Comparison of ENCODE assay signal across 9 mouse cellular contexts in the genomic region with DNA sequence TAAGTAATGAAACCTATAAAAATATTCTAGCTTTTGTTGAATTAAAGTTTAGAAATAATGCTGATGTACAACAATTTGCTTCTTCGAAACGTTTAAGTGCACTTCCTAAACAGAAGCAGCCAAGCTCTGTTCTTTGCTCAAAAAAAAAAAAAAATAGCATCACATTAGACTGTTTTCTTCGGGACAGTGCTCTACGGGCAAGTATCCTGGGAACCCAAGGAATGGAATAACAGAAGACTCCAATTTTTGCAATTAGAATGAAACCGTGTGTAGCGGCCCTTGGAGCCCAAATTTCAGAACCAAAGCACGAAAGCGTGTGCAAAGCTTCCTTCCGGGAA. TPM values are rescaled to one million over a fixed set of nuclear protein-coding genes. Genes with fewer than 3 reads are reported as not detected.
DNase-seq lines count a peak whose midpoint lies in the region; ATAC-seq and TF ChIP-seq lines count a peak whose summit lies in the region.
"Had no signal": no experiment of that assay in that cellular context is flagged by ENCODE, and none has a peak within 500 bp of the region (broad histone marks: within the 10 kb centered on the region; RNA-seq: fewer than 3 reads in every experiment).

No protein-coding gene starts in this region.

- peak overlapping the region; percentile 98 for H3K4me2 ChIP-seq in lung, postnatal 0 days (replicated peaks; ENCODE audit: low read depth, low read length)
- peak overlapping the region; percentile 94 for H3K4me2 ChIP-seq in forebrain, embryonic 11.5 days (ENCODE audit: low read depth, low read length, severe bottlenecking)
- peak overlapping the region; percentile 97 for H3K4me2 ChIP-seq in limb, embryonic 13.5 days (replicated peaks)
- H3K4me2 ChIP-seq in stomach, embryonic 14.5 days (replicated peaks; ENCODE audit: low read depth, low read length): peak overlapping the region; percentile 98

- peak overlapping the region; percentile 91 for H3K4me3 ChIP-seq in lung, postnatal 0 days (ENCODE audit: low read depth, low read length)
- peak overlapping the region; percentile 90 for H3K4me3 ChIP-seq in forebrain, embryonic 11.5 days (ENCODE audit: low read depth, low read length)
- H3K4me3 ChIP-seq in limb, embryonic 13.5 days: peak overlapping the region; percentile 94
- peak overlapping the region; percentile 94 for H3K4me3 ChIP-seq in stomach, embryonic 14.5 days (ENCODE audit: low read depth, low read length)

- no peak for ATAC-seq in lung, postnatal 0 days
- no peak for ATAC-seq in forebrain, embryonic 11.5 days (replicated peaks; ENCODE audit: low FRiP score)
- no peak for ATAC-seq in limb, embryonic 13.5 days (ENCODE audit: low FRiP score, low read depth)
- ATAC-seq in stomach, embryonic 14.5 days (ENCODE audit: insufficient number of reproducible peaks, insufficient read depth, low FRiP score, low read depth): no peak
- no peak for ATAC-seq in granulocyte monocyte progenitor cell, adult 5-6 weeks (replicated peaks; ENCODE audit: poor library complexity, severe bottlenecking)

- no peak overlapping the region for H3K27ac ChIP-seq in lung, postnatal 0 days (ENCODE audit: low read length)
- H3K27ac ChIP-seq in forebrain, embryonic 11.5 days (ENCODE audit: low read depth, low read length): no peak overlapping the region
- H3K27ac ChIP-seq in limb, embryonic 13.5 days: peak overlapping the region; percentile 33; the same call in 1 of the 2 replicates
- peak overlapping the region; percentile 86; the same call in 1 of the 2 replicates for H3K27ac ChIP-seq in stomach, embryonic 14.5 days (ENCODE audit: low read length)

- no peak for TF ChIP-seq EP300 in lung, postnatal 0 days (IDR thresholded peaks at IDR 0.05)

- H3K27me3 ChIP-seq in lung, postnatal 0 days (replicated peaks; ENCODE audit: insufficient read depth, low read length): no peaks in the 10 kb centered on the region
- H3K27me3 ChIP-seq in forebrain, embryonic 11.5 days (ENCODE audit: control insufficient read depth, insufficient read depth, low read length): no peaks in the 10 kb centered on the region
- 0 out of 2 replicates have a peak, but pooled peaks cover 2% of the 10 kb centered on the region for H3K27me3 ChIP-seq in limb, embryonic 13.5 days
- H3K27me3 ChIP-seq in stomach, embryonic 14.5 days (ENCODE audit: control insufficient read depth, insufficient read depth, low read length): no peaks in the 10 kb centered on the region

- TF ChIP-seq CTCF in lung, postnatal 0 days (IDR thresholded peaks at IDR 0.05): no peak

- no peaks in the 10 kb centered on the region for H3K36me3 ChIP-seq in lung, postnatal 0 days (ENCODE audit: insufficient read depth, low read length)
- H3K36me3 ChIP-seq in forebrain, embryonic 11.5 days (ENCODE audit: control insufficient read depth, insufficient read depth, low read length): no peaks in the 10 kb centered on the region
- no peaks in the 10 kb centered on the region for H3K36me3 ChIP-seq in limb, embryonic 13.5 days
- no peaks in the 10 kb centered on the region for H3K36me3 ChIP-seq in stomach, embryonic 14.5 days (ENCODE audit: control insufficient read depth, insufficient read depth, low read length)

- no peak for DNase-seq in lung, postnatal 0 days (ENCODE audit: low spot score)
- no peak for DNase-seq in lung, postnatal 10 days
- no peak for DNase-seq in forebrain, embryonic 11.5 days (ENCODE audit: low spot score)
- no peak for DNase-seq in spleen, adult 12 weeks (ENCODE audit: low spot score)

- peak overlapping the region; percentile 73 for H3K9ac ChIP-seq in lung, postnatal 0 days (replicated peaks; ENCODE audit: low read depth)
- peak overlapping the region; percentile 95 for H3K9ac ChIP-seq in forebrain, embryonic 11.5 days (ENCODE audit: low read length)
- peak overlapping the region; percentile 88 for H3K9ac ChIP-seq in limb, embryonic 13.5 days
- H3K9ac ChIP-seq in stomach, embryonic 14.5 days (replicated peaks; ENCODE audit: low read depth, low read length): peak overlapping the region; percentile 75

- 0 out of 2 replicates have a peak, but pooled peaks cover 4% of the 10 kb centered on the region for H3K4me1 ChIP-seq in lung, postnatal 0 days (ENCODE audit: insufficient read depth, low read depth, low read length)
- peaks cover 2% of the 10 kb centered on the region; the same call in 1 of the 2 replicates for H3K4me1 ChIP-seq in forebrain, embryonic 11.5 days (replicated peaks; ENCODE audit: control insufficient read depth, insufficient read depth, low read length)
- H3K4me1 ChIP-seq in limb, embryonic 13.5 days: peaks cover 18% of the 10 kb centered on the region
- H3K4me1 ChIP-seq in stomach, embryonic 14.5 days (ENCODE audit: control insufficient read depth, insufficient read depth, low read length): no peaks in the 10 kb centered on the region

- no peaks in the 10 kb centered on the region for H3K9me3 ChIP-seq in lung, postnatal 0 days (ENCODE audit: low read length)
- H3K9me3 ChIP-seq in forebrain, embryonic 11.5 days (ENCODE audit: control insufficient read depth, low read length): no peaks in the 10 kb centered on the region
- no peaks in the 10 kb centered on the region for H3K9me3 ChIP-seq in limb, embryonic 13.5 days
- H3K9me3 ChIP-seq in stomach, embryonic 14.5 days (ENCODE audit: control insufficient read depth, low read depth, low read length): no peaks in the 10 kb centered on the region

- WGBS in lung, postnatal 0 days: 5% methylated on average over 9 of the region's 9 CpGs
- 3% methylated on average over 9 of the region's 9 CpGs for WGBS in forebrain, embryonic 11.5 days
- WGBS in limb, embryonic 13.5 days: 7% methylated on average over 9 of the region's 9 CpGs
- 6% methylated on average over 9 of the region's 9 CpGs for WGBS in stomach, embryonic 14.5 days

RNA-seq across cellular contexts. Expression of a gene that starts 1.2 kb away (rescaled TPM):
- polyA plus RNA-seq in lung, postnatal 0 days (2015; fragmentation: Nextera tagmentation; extraction: Ambion mirVana): 53.7 and 58.5 TPM in 2 replicates
- 95.8 and 98.2 TPM in 2 replicates for polyA plus RNA-seq in forebrain, embryonic 11.5 days (2014; fragmentation: Nextera tagmentation; extraction: Ambion mirVana)
- polyA plus RNA-seq in limb, embryonic 13.5 days (2015; fragmentation: Nextera tagmentation; extraction: Ambion mirVana): 87.4 and 90.1 TPM in 2 replicates
- 72.3 and 78.0 TPM in 2 replicates for polyA plus RNA-seq in stomach, embryonic 14.5 days (2014; fragmentation: Nextera tagmentation; extraction: Ambion mirVana)
- total RNA-seq in granulocyte monocyte progenitor cell, adult 5-6 weeks (2014; fragmentation: Nextera tagmentation): 34.7 and 35.4 TPM in 2 replicates
- 32.2 and 40.0 TPM in 2 replicates for total RNA-seq in granulocyte monocyte progenitor cell, adult 5-6 weeks (2017)

RNA-seq across cellular contexts. Expression of a gene that starts 57.6 kb away (rescaled TPM):
- not detected in 2 replicates for polyA plus RNA-seq in lung, postnatal 0 days (2015; fragmentation: Nextera tagmentation; extraction: Ambion mirVana)
- polyA plus RNA-seq in forebrain, embryonic 11.5 days (2014; fragmentation: Nextera tagmentation; extraction: Ambion mirVana): not detected in 2 replicates
- polyA plus RNA-seq in limb, embryonic 13.5 days (2015; fragmentation: Nextera tagmentation; extraction: Ambion mirVana): 5.2 and 5.7 TPM in 2 replicates
- polyA plus RNA-seq in stomach, embryonic 14.5 days (2014; fragmentation: Nextera tagmentation; extraction: Ambion mirVana): 2.0 and 2.8 TPM in 2 replicates
- total RNA-seq in granulocyte monocyte progenitor cell, adult 5-6 weeks (2014; fragmentation: Nextera tagmentation): not detected in 2 replicates
- total RNA-seq in granulocyte monocyte progenitor cell, adult 5-6 weeks (2017): not detected in 2 replicates
- total RNA-seq: left cerebral cortex, adult 8-10 months had no signal
- polyA plus RNA-seq: thymus, postnatal 0 days had no signal

Comparison
In these comparisons a context has a peak if more than half of its experiments do, and no peak if none do; other contexts are left out.
1. H3K27ac ChIP-seq: peak in limb, embryonic 13.5 days (single experiment) and stomach, embryonic 14.5 days (single experiment); none in lung, postnatal 0 days (single experiment) and forebrain, embryonic 11.5 days (single experiment).
2. Peak in every context shown above with its lines, with median percentiles within 50 percentile points of each other: H3K4me2 ChIP-seq, H3K4me3 ChIP-seq and H3K9ac ChIP-seq.